Mouse (Mus musculus) limb, embryonic 10.5 days (tissue): Measurements from ENCODE around the gene March4. TPM values are rescaled to one million over a fixed set of nuclear protein-coding genes. Genes with fewer than 3 reads are reported as not detected.

Experiments used
- DNase-seq: peaks from one replicate; pipeline ENCODE4 v3.0.0-alpha.2; 2017; ENCODE audit warnings: low spot score
- H3K27ac ChIP-seq: fragments of 300-500 bp; sonication (generic); 2 replicates; pipeline ENCODE4 v1.5.1; 2016; ENCODE audit warnings: mild to moderate bottlenecking
- H3K27me3 ChIP-seq: fragments of 300-500 bp; sonication (generic); 2 replicates; pipeline ENCODE4 v1.6.1; 2016; ENCODE audit warnings: low read depth, mild to moderate bottlenecking; ENCODE audit not compliant: poor library complexity, severe bottlenecking
- H3K36me3 ChIP-seq: fragments of 300-500 bp; sonication (generic); 2 replicates; pipeline ENCODE4 v1.6.1; 2016; ENCODE audit warnings: mild to moderate bottlenecking, moderate library complexity
- H3K4me1 ChIP-seq: fragments of 300-500 bp; sonication (generic); 2 replicates; pipeline ENCODE4 v1.6.1; 2016
- H3K4me3 ChIP-seq: fragments of 300-500 bp; sonication (generic); 2 replicates; pipeline ENCODE4 v1.5.1; 2016; ENCODE audit warnings: mild to moderate bottlenecking, moderate library complexity
- H3K9me3 ChIP-seq: fragments of 300-500 bp; sonication (generic); replicated peaks from 2 replicates; pipeline ENCODE4 v1.6.1; 2016; ENCODE audit warnings: mild to moderate bottlenecking
- WGBS: fragments of 180-500 bp; shearing (Covaris S2); methylation state at CpG from one replicate; pipeline ENCODE4 v1.1.7; 2016; 5-methylcytosine and 5-hydroxymethylcytosine counted together
- polyA plus RNA-seq: library from polyadenylated mRNA; unstranded; fragments of >200 nt; fragmentation: Nextera tagmentation; extraction: Ambion mirVana; gene quantifications from 2 replicates; pipeline ENCODE4 v1.2.1, GENCODE M21; 2016

March4 gene
- polyA plus RNA-seq, 1 experiment from 2014 or later: not detected

DNA sequence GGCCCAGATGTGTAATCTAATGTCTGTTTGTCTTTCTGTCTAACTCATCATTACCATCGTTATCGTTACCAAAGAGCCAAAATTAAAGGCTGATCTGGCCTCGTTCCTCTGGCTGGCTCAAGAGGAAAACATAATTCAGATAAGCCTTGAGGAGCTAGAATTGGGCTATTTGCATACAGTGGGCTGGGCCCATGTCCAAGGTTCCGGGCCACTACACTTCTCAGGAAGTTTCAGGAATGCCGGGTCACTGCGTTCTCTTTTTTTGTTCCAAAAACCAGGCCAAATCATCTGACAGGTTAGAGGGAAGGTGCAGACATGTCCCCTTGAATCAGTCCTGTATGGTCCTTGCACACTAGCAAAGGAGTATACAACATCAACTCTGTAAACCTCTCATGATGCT, 74.2 kb downstream of the March4 start:
- Histone ChIP-seq H3K4me3 (no peak overlapping the region), H3K27me3 (no peaks in the 10 kb centered on the region), H3K36me3 (no peaks in the 10 kb centered on the region), H3K27ac (no peak overlapping the region), H3K9me3 (no peaks in the 10 kb centered on the region), H3K4me1 (0 out of 2 replicates have a peak, but pooled peaks cover 3% of the 10 kb centered on the region)
- WGBS: 89% methylated on average over 6 of the region's 6 CpGs
- DNase-seq: no peak

- no peaks in the 10 kb centered on the region for H3K9me3 ChIP-seq
- H3K36me3 ChIP-seq: no peaks in the 10 kb centered on the region
- 85% methylated on average over 4 of the region's 4 CpGs for WGBS
- DNase-seq: no peak
- H3K27me3 ChIP-seq: no peaks in the 10 kb centered on the region
- H3K27ac ChIP-seq: no peak overlapping the region
- peaks cover 18% of the 10 kb centered on the region for H3K4me1 ChIP-seq
- no peak overlapping the region for H3K4me3 ChIP-seq
These were observed 79.1 kb downstream of the March4 start for GRCm38 (mm10) chr1:72457652-72458051.

DNA sequence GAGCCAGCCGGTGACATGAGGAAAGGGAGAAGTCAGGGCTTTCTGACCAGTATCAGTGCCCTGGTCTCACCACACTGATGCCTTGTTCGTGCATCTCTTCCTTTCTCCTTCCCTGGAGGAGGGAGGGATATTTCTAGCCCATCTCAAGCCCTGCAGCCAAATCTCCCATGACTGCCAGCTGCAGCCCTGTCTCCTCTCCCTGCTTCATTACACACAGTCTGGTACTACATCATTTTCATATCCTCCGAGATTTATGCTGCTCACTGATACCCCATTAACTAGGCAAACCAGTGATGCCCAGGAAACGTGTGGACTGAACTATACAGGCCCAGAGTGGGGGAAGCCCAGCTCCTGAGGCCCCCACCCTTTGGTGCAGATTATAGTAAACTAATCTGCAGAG, 80.8 kb downstream of the March4 start:
- Histone ChIP-seq H3K4me1 (peaks cover 18% of the 10 kb centered on the region), H3K27me3 (no peaks in the 10 kb centered on the region), H3K9me3 (no peaks in the 10 kb centered on the region), H3K27ac (no peak overlapping the region), H3K36me3 (no peaks in the 10 kb centered on the region), H3K4me3 (no peak overlapping the region)
- WGBS: 84% methylated on average over 4 of the region's 4 CpGs
- no peak for DNase-seq

- no peak overlapping the region for H3K27ac ChIP-seq
- peaks cover 18% of the 10 kb centered on the region for H3K4me1 ChIP-seq
- no peak overlapping the region for H3K4me3 ChIP-seq
- no peaks in the 10 kb centered on the region for H3K36me3 ChIP-seq
- H3K9me3 ChIP-seq: no peaks in the 10 kb centered on the region
- no peak for DNase-seq
- 68% methylated on average over 6 of the region's 6 CpGs for WGBS
- no peaks in the 10 kb centered on the region for H3K27me3 ChIP-seq
These were observed 82.0 kb downstream of the March4 start for GRCm38 (mm10) chr1:72454733-72455201.

DNA sequence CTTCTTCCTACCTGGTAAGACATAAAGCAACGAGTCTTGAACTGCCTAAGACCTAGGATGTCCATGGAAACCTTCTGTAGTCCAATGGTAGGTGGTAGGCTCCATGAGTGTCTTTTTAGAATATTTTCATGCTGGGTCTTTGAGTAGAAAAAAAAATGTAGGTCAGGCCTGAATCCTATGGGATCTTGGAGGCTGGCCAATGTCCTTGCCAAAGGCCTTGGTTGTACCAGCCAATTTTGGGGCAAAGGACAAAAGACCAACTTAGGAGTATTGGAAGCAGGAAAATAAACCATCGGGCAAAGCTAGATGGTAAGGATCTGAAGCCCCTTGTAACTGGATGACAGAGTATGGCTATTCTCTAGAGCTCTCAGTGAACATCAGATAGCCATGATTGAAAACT, 83.9 kb downstream of the March4 start:
- Histone ChIP-seq H3K4me3 (no peak overlapping the region), H3K4me1 (peaks cover 18% of the 10 kb centered on the region), H3K9me3 (no peaks in the 10 kb centered on the region), H3K36me3 (no peaks in the 10 kb centered on the region), H3K27me3 (no peaks in the 10 kb centered on the region), H3K27ac (no peak overlapping the region)
- no peak for DNase-seq
- 80% methylated on average over 2 of the region's 2 CpGs for WGBS

GRCm38 (mm10) chr1:72450790-72451189, 85.9 kb downstream of the March4 start:
- WGBS: 71% methylated on average over 4 of the region's 4 CpGs
- Histone ChIP-seq H3K9me3 (no peaks in the 10 kb centered on the region), H3K27ac (no peak overlapping the region), H3K36me3 (no peaks in the 10 kb centered on the region), H3K4me1 (peaks cover 8% of the 10 kb centered on the region), H3K4me3 (no peak overlapping the region), H3K27me3 (no peaks in the 10 kb centered on the region)
- no peak for DNase-seq

DNA sequence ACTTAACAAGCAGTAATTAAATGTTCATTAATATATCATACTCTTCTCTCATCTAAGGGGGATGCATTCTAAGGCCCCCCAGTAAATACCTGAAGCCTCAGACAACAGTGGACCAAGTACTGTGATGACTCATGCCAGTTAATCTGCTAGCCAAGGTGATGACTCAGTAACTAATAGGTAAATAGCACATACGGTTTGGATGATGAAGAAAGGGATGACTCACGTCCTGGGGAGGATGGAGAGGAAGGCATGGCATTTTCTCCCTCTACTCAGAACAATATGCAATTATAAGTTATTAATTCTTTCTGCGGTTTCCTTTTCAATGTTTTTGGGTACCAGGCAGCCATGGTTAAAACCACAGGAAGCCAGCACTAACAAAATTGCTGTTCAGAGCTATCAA, 87.0 kb downstream of the March4 start:
- Histone ChIP-seq H3K27me3 (no peaks in the 10 kb centered on the region), H3K27ac (no peak overlapping the region), H3K36me3 (no peaks in the 10 kb centered on the region), H3K9me3 (no peaks in the 10 kb centered on the region), H3K4me3 (no peak overlapping the region), H3K4me1 (peaks cover 5% of the 10 kb centered on the region)
- 89% methylated on average over 3 of the region's 3 CpGs for WGBS
- no peak for DNase-seq

GRCm38 (mm10) chr1:72442747-72443146, 94.0 kb downstream of the March4 start:
- WGBS: 92% methylated on average over 2 of the region's 2 CpGs
- DNase-seq: no peak
- H3K36me3 ChIP-seq: no peaks in the 10 kb centered on the region
- no peaks in the 10 kb centered on the region for H3K4me1 ChIP-seq
- no peak overlapping the region for H3K27ac ChIP-seq
- no peaks in the 10 kb centered on the region for H3K27me3 ChIP-seq
- no peaks in the 10 kb centered on the region for H3K9me3 ChIP-seq
- H3K4me3 ChIP-seq: no peak overlapping the region

GRCm38 (mm10) chr1:72439146-72439545, 97.6 kb downstream of the March4 start:
- Histone ChIP-seq H3K9me3 (no peaks in the 10 kb centered on the region), H3K27me3 (no peaks in the 10 kb centered on the region), H3K36me3 (no peaks in the 10 kb centered on the region), H3K27ac (no peak overlapping the region), H3K4me1 (no peaks in the 10 kb centered on the region), H3K4me3 (no peak overlapping the region)
- no peak for DNase-seq
- WGBS: 84% methylated on average over 8 of the region's 8 CpGs

DNA sequence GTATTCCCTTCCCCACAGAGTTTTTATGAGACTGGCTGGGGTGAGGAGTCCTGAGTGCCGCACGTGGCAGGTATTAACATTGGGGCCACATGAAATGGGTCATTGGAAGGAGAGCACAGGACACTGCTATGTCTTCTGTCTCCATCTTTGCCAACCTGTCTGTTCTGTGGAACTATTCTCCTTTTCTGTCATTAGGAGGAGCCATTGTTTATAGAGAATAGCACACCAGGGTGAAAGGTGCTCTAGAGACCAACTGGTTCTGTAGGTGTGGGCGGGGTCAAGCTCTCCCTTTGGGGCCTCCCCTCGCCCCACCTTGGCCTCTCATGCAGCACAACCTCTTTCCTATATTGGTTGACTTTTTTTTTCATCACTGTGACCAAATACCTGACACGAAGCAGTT, 99.8 kb downstream of the March4 start:
- Histone ChIP-seq H3K36me3 (no peaks in the 10 kb centered on the region), H3K27me3 (no peaks in the 10 kb centered on the region), H3K4me1 (peaks cover 6% of the 10 kb centered on the region; the same call in 1 of the 2 replicates), H3K4me3 (no peak overlapping the region), H3K27ac (no peak overlapping the region), H3K9me3 (no peaks in the 10 kb centered on the region)
- WGBS: 74% methylated on average over 5 of the region's 5 CpGs
- no peak for DNase-seq

DNA sequence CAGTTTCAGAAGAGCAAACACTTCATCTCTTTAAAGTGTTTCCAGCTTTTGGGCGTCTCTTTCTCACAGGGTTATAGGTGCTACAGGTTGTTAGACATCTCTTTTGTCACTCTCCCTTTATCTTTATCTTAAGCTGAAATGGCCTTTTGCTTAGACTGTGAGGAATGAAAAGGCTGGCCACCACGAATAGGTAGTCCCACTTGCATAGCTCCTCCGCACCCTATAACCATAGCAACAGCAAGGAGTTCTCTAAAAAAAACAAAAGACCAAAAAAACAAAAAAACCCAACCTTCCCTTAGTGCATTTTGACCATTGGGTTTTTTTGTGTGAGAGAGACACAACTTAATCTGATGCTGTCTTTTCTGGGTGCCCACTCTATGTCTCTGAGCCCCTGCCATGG, 102.2 kb downstream of the March4 start:
- Histone ChIP-seq H3K4me1 (peaks cover 6% of the 10 kb centered on the region; the same call in 1 of the 2 replicates), H3K27ac (no peak overlapping the region), H3K4me3 (no peak overlapping the region), H3K36me3 (no peaks in the 10 kb centered on the region), H3K9me3 (no peaks in the 10 kb centered on the region), H3K27me3 (no peaks in the 10 kb centered on the region)
- DNase-seq: no peak
- 78% methylated on average over 3 of the region's 3 CpGs for WGBS

DNA sequence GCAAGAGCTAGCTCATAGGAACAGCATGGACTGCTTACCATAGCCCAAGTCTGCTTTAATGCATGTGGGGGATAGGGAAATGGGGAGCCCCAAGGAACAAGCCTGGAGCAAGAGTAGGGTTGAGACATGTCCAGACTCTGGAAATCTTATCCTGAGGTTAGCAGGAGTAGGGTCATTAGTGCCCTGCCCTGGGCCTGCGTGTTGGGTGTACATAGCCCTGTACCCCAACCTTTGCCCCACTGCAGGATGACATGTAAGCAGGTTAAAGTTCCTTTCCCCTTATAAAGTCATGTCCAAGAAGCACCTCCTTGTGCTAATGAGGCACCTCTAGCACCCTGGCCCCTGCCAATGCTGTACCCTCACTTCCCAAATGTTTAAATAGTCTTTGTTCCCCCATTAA, 104.2 kb downstream of the March4 start:
- Histone ChIP-seq H3K27me3 (no peaks in the 10 kb centered on the region), H3K9me3 (no peaks in the 10 kb centered on the region), H3K4me1 (peaks cover 6% of the 10 kb centered on the region; the same call in 1 of the 2 replicates), H3K36me3 (no peaks in the 10 kb centered on the region), H3K4me3 (no peak overlapping the region), H3K27ac (no peak overlapping the region)
- 77% methylated on average over 1 of the region's 1 CpGs for WGBS
- no peak for DNase-seq

GRCm38 (mm10) chr1:72429107-72429807, 107.5 kb downstream of the March4 start:
- no peak for DNase-seq
- Histone ChIP-seq H3K9me3 (no peaks in the 10 kb centered on the region), H3K36me3 (no peaks in the 10 kb centered on the region), H3K27ac (no peak overlapping the region), H3K4me1 (peaks cover 6% of the 10 kb centered on the region; the same call in 1 of the 2 replicates), H3K4me3 (no peak overlapping the region), H3K27me3 (no peaks in the 10 kb centered on the region)
- whole genome bisulfite sequencing: 95% methylated on average over 7 of the region's 7 CpGs

GRCm38 (mm10) chr1:72428526-72428925, 108.2 kb downstream of the March4 start:
- H3K27me3 ChIP-seq: no peaks in the 10 kb centered on the region
- H3K4me1 ChIP-seq: peaks cover 4% of the 10 kb centered on the region; the same call in 1 of the 2 replicates
- H3K36me3 ChIP-seq: no peaks in the 10 kb centered on the region
- DNase-seq: no peak
- no peak overlapping the region for H3K4me3 ChIP-seq
- WGBS: 93% methylated on average over 8 of the region's 8 CpGs
- no peak overlapping the region for H3K27ac ChIP-seq
- no peaks in the 10 kb centered on the region for H3K9me3 ChIP-seq
